Mouse (Mus musculus): ENCODE measurements around the gene Olfr1513. TPM values are rescaled to one million over a fixed set of nuclear protein-coding genes. Genes with fewer than 3 reads are reported as not detected.
"Not testable (repeated sequence)": the region's sequence is repeated elsewhere in the genome, so short reads cannot be mapped to it uniquely, and the experiment has no call there.

Olfr1513 gene
- total RNA-seq, 2 experiments from 2014 or later: not detected

GRCm38 (mm10) chr14:52310906-52311305 lies 45.3 kb downstream of the Olfr1513 start:
- no peak for DNase-seq (ENCODE audit: low spot score in 2 of 2)

- DNase-seq (ENCODE audit: low spot score in 2 of 2): not testable (repeated sequence)
Observed at GRCm38 (mm10) chr14:52310343-52310742, 45.9 kb downstream of the Olfr1513 start.

GRCm38 (mm10) chr14:52306100-52306499 lies 50.1 kb downstream of the Olfr1513 start:
- no peak for DNase-seq (ENCODE audit: low spot score in 2 of 2)

- DNase-seq (ENCODE audit: low spot score in 2 of 2): peak; percentile 76 to 92
Observed at GRCm38 (mm10) chr14:52304644-52305271, 51.5 kb downstream of the Olfr1513 start, which contains the start of gene Mettl3. Gene Mettl3 (minus strand): TSS chr14:52305128.

- DNase-seq (ENCODE audit: low spot score in 2 of 2): not testable (repeated sequence)
Observed at GRCm38 (mm10) chr14:52303517-52303916, 52.7 kb downstream of the Olfr1513 start.

Other genes starting within 250 kb of the Olfr1513 start
- gene Rpgrip1, start 245.7 kb downstream of the Olfr1513 start, total RNA-seq (2021): under 1 TPM; 0.23 to 0.49 TPM
- 10 to 100 TPM; 44.0 to 47.8 TPM for gene Supt16, start 159.0 kb downstream of the Olfr1513 start, total RNA-seq (2021)
- gene Chd8, start 98.6 kb downstream of the Olfr1513 start, total RNA-seq (2021): 10 to 100 TPM; 76.4 to 78.8 TPM
- gene Tox4, start 77.3 kb downstream of the Olfr1513 start, total RNA-seq (2021): 10 to 100 TPM; 41.8 to 42.0 TPM
- gene Rab2b, start 76.9 kb downstream of the Olfr1513 start, total RNA-seq (2021): 10 to 100 TPM in 1 of 2 experiments, 1 to 10 TPM in 1; 9.1 to 12.5 TPM
- gene Mettl3, start 51.3 kb downstream of the Olfr1513 start, total RNA-seq (2021): 10 to 100 TPM; 22.1 to 24.8 TPM
- 1 to 10 TPM; 7.2 to 7.4 TPM for gene Sall2, start 27.6 kb downstream of the Olfr1513 start, total RNA-seq (2021)
- gene Olfr1512, start 22.8 kb upstream of the Olfr1513 start, total RNA-seq (2021): not detected
- not detected for gene Olfr1511, start 41.0 kb upstream of the Olfr1513 start, total RNA-seq (2021)
- gene Olfr1510, start 58.0 kb upstream of the Olfr1513 start, total RNA-seq (2021): not detected
- gene Olfr1509, start 86.6 kb upstream of the Olfr1513 start, total RNA-seq (2021): not detected
- gene Olfr1508, start 111.1 kb upstream of the Olfr1513 start, total RNA-seq (2021): under 1 TPM in 1 of 2 experiments, not detected in 1; 0.05 TPM
- gene Olfr1507, start 139.3 kb upstream of the Olfr1513 start, total RNA-seq (2021): under 1 TPM in 1 of 2 experiments, not detected in 1; 0.67 TPM